Mouse (Mus musculus) cortical plate, adult 2 months (tissue): ENCODE measurements around the gene Cemip2.

Experiments used
- CTCF ChIP-seq: fragments of 200-500 bp; IDR thresholded peaks from 2 replicates; pipeline ENCODE4 v1.5.1; 2011; ENCODE audit warnings: mild to moderate bottlenecking, control low read depth, low read length; ENCODE audit not compliant: insufficient read depth; ENCODE audit errors: extremely low read depth
- POLR2A ChIP-seq: fragments of 200-500 bp; IDR thresholded peaks from 2 replicates; pipeline ENCODE4 v1.6.1; 2011; ENCODE audit warnings: mild to moderate bottlenecking, low read length, control low read depth; ENCODE audit not compliant: insufficient read depth; ENCODE audit errors: extremely low read depth

DNA sequence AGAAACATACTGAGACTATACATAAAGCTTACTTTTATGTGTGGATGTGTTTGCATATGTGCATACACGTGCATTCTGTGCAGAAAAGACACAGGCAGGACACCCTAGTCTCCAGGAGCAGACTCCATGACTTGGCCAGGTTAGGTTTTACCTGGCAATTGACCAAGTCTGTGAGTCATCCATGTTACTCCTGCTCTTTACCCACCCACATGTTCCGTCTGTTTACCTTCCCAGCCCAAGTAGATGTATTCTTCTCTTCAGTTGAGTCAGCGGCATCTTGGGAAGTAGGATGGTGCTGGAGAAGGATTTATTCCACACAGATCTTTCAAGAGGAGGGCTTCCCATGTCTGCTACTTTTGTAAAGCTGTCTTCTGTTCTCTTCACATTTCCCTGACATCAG lies 27.2 kb downstream of the Cemip2 start:
- no peak for TF ChIP-seq CTCF
- TF ChIP-seq POLR2A = no peak
